Comparison of ENCODE assay signal across 26 mouse cellular contexts in genomic region chr13:111950042-111950441, GRCm38 (mm10).
"Had no signal": no experiment of that assay in that cellular context is flagged by ENCODE, and none has a peak within 500 bp of the region (broad histone marks: within the 10 kb centered on the region; RNA-seq: fewer than 3 reads in every experiment).

No protein-coding gene starts in this region.

- H3K27ac ChIP-seq: heart, adult 2 months; heart, embryonic 13.5 days; heart, embryonic 15.5 days; hindbrain, embryonic 13.5 days; hindbrain, embryonic 15.5 days; hindbrain, postnatal 0 days; kidney, embryonic 15.5 days; kidney, postnatal 0 days; limb, embryonic 13.5 days; limb, embryonic 15.5 days; liver, embryonic 12.5 days; liver, embryonic 14.5 days had no signal

- H3K4me2 ChIP-seq: heart, embryonic 11.5 days; heart, embryonic 13.5 days; heart, embryonic 15.5 days; hindbrain, embryonic 13.5 days; hindbrain, embryonic 15.5 days; kidney, embryonic 15.5 days; limb, embryonic 13.5 days; limb, embryonic 15.5 days; liver, embryonic 12.5 days had no signal

- ATAC-seq: hindbrain, postnatal 0 days; intestine, embryonic 16.5 days; liver, embryonic 12.5 days had no signal

- H3K9me3 ChIP-seq: heart, embryonic 13.5 days; heart, embryonic 15.5 days; hindbrain, embryonic 13.5 days; hindbrain, embryonic 15.5 days; kidney, embryonic 15.5 days; limb, embryonic 13.5 days; limb, embryonic 15.5 days; liver, embryonic 12.5 days had no signal

- H3K4me3 ChIP-seq: heart, adult 2 months; heart, embryonic 13.5 days; heart, embryonic 15.5 days; hindbrain, embryonic 13.5 days; hindbrain, embryonic 15.5 days; kidney, embryonic 15.5 days; limb, embryonic 13.5 days; limb, embryonic 15.5 days; liver, embryonic 12.5 days had no signal

- H3K27me3 ChIP-seq: heart, embryonic 13.5 days; heart, embryonic 15.5 days; hindbrain, embryonic 13.5 days; hindbrain, embryonic 15.5 days; kidney, embryonic 15.5 days; limb, embryonic 13.5 days; limb, embryonic 15.5 days had no signal

- DNase-seq: gastrocnemius, postnatal 14 days; gastrocnemius, postnatal 36 days; heart, adult 2 months; heart, postnatal 14 days; heart, postnatal 36 days; kidney, adult 11 months; kidney, adult 2 months; kidney, adult 9 months; kidney, postnatal 14 days; kidney, postnatal 36 days; layer of hippocampus, adult 9-11 months; layer of hippocampus, postnatal 36 days; left cerebral cortex, postnatal 4 days had no signal

- H3K36me3 ChIP-seq: heart, embryonic 13.5 days; heart, embryonic 15.5 days; hindbrain, embryonic 13.5 days; hindbrain, embryonic 15.5 days; kidney, embryonic 15.5 days; limb, embryonic 13.5 days; limb, embryonic 15.5 days; liver, embryonic 12.5 days had no signal

- H3K9ac ChIP-seq: heart, embryonic 13.5 days; heart, embryonic 15.5 days; hindbrain, embryonic 13.5 days; hindbrain, embryonic 15.5 days; kidney, embryonic 15.5 days; limb, embryonic 13.5 days; limb, embryonic 15.5 days; liver, embryonic 12.5 days; liver, embryonic 14.5 days had no signal
